Mouse (Mus musculus) MEL (cell line): Measurements from ENCODE around the gene Tmem86a.

ENCODE experiments used
- BHLHE40 ChIP-seq: IDR thresholded peaks from 2 replicates; pipeline ENCODE4 v1.6.1; 2012; ENCODE audit warnings: low read depth, mild to moderate bottlenecking, inconsistent platforms, low read length, improper control_type of control experiment, borderline replicate concordance
- CTCF ChIP-seq, 3 experiments: IDR thresholded peaks in 2 of 3; conservative IDR thresholded peaks in 1 of 3; 2 replicates each; pipeline ENCODE4 v1.5.1; 2011 to 2012; ENCODE audit warnings: low read length in 3 of 3, low read depth in 2 of 3, mild to moderate bottlenecking in 2 of 3, improper control_type of control experiment in 1 of 3, inconsistent platforms in 1 of 3, mixed read lengths in 1 of 3, moderate library complexity in 1 of 3; ENCODE audit not compliant: control insufficient read depth in 1 of 3, insufficient read depth in 1 of 3, poor library complexity in 1 of 3, severe bottlenecking in 1 of 3
- GABPA ChIP-seq: IDR thresholded peaks from 2 replicates; pipeline ENCODE4 v1.6.1; 2012; ENCODE audit warnings: low read depth, mild to moderate bottlenecking, inconsistent platforms, low read length, improper control_type of control experiment, moderate library complexity
- GATA1 ChIP-seq: IDR thresholded peaks from 2 replicates; pipeline ENCODE4 v1.6.1; 2011; ENCODE audit warnings: low read depth, low read length, improper control_type of control experiment
- MYC ChIP-seq: IDR thresholded peaks from 2 replicates; pipeline ENCODE4 v1.6.1; 2011; ENCODE audit warnings: low read depth, mild to moderate bottlenecking, low read length, improper control_type of control experiment, moderate library complexity
- RCOR1 ChIP-seq: IDR thresholded peaks from 2 replicates; pipeline ENCODE4 v1.6.1; 2012; ENCODE audit warnings: low read depth, mild to moderate bottlenecking, inconsistent platforms, low read length, improper control_type of control experiment
- SIN3A ChIP-seq: IDR thresholded peaks from 2 replicates; pipeline ENCODE4 v1.6.1; 2012; ENCODE audit warnings: low read length, improper control_type of control experiment, inconsistent platforms
- TBP ChIP-seq: IDR thresholded peaks from 2 replicates; pipeline ENCODE4 v1.8.0; 2011; ENCODE audit warnings: low read depth, low read length, improper control_type of control experiment
- TCF12 ChIP-seq: IDR thresholded peaks from 2 replicates; pipeline ENCODE4 v1.6.1; 2014; ENCODE audit warnings: low read depth, mild to moderate bottlenecking, inconsistent platforms, low read length, improper control_type of control experiment, moderate library complexity
- ZNF384 ChIP-seq: IDR thresholded peaks from 2 replicates; pipeline ENCODE4 v1.6.1; 2012; ENCODE audit warnings: low read depth, mild to moderate bottlenecking, inconsistent platforms, low read length, improper control_type of control experiment

GRCm38 (mm10) chr7:47024454-47024853, 25.9 kb upstream of the Tmem86a start:
- TF ChIP-seq TCF12, result no peak
- no peak for TF ChIP-seq MYC
- TF ChIP-seq CTCF (IDR thresholded peaks at IDR 0.05 in 2 of 3, conservative IDR thresholded peaks at IDR 0.05 in 1 of 3; ENCODE audit: control insufficient read depth in 1 of 3, insufficient read depth in 1 of 3, low read depth in 2 of 3, low read length in 3 of 3, poor library complexity in 1 of 3, severe bottlenecking in 1 of 3), result no peak
- no peak for TF ChIP-seq RCOR1
- TF ChIP-seq GABPA, result no peak
- no peak for TF ChIP-seq GATA1
- no peak for TF ChIP-seq BHLHE40
- no peak for TF ChIP-seq ZNF384
- TF ChIP-seq TBP, result no peak
- no peak for TF ChIP-seq SIN3A
